Mouse (Mus musculus) spleen, adult 2 months (tissue): ENCODE data around the gene Naga. TPM values are rescaled to one million over a fixed set of nuclear protein-coding genes. Genes with fewer than 3 reads are reported as not detected.
A peak's percentile ranks its signal among the peaks of the same experiment; 100 is the strongest.

Experiments
- DNase-seq, 2 experiments: peaks; one replicate each; pipeline versions ENCODE4 v3.0.0 to v3.0.0-alpha.2; 2012 to 2021; ENCODE audit warnings: low spot score in 2 of 2, low read depth in 1 of 2
- H3K27ac ChIP-seq: fragments of 200-500 bp; 2 replicates; pipeline ENCODE4 v1.5.1; 2012; ENCODE audit warnings: low read length, inconsistent platforms; ENCODE audit not compliant: insufficient read depth
- H3K27me3 ChIP-seq: fragments of 200-500 bp; 2 replicates; pipeline ENCODE4 v1.6.1; 2012; ENCODE audit warnings: mild to moderate bottlenecking, moderate library complexity, low read length, inconsistent platforms; ENCODE audit not compliant: control insufficient read depth, insufficient read depth
- H3K36me3 ChIP-seq: fragments of 200-500 bp; 2 replicates; pipeline ENCODE4 v1.6.1; 2012; ENCODE audit warnings: mild to moderate bottlenecking, low read length, inconsistent platforms; ENCODE audit not compliant: control insufficient read depth, insufficient read depth
- H3K4me1 ChIP-seq: fragments of 200-500 bp; 2 replicates; pipeline ENCODE4 v1.6.1; 2011; ENCODE audit warnings: inconsistent platforms; ENCODE audit not compliant: control insufficient read depth, insufficient read depth, insufficient read length
- H3K4me3 ChIP-seq: fragments of 200-500 bp; 2 replicates; pipeline ENCODE4 v1.5.1; 2011; ENCODE audit warnings: mild to moderate bottlenecking, inconsistent platforms; ENCODE audit not compliant: insufficient read depth, insufficient read length; ENCODE audit errors: extremely low read depth
- CTCF ChIP-seq: fragments of 200-500 bp; IDR thresholded peaks from 2 replicates; pipeline ENCODE4 v1.5.1; 2011; ENCODE audit warnings: mild to moderate bottlenecking, inconsistent platforms; ENCODE audit not compliant: insufficient read depth, insufficient read length, insufficient replicate concordance; ENCODE audit errors: extremely low read depth
- POLR2A ChIP-seq: fragments of 200-500 bp; IDR thresholded peaks from 2 replicates; pipeline ENCODE4 v1.6.1; 2011; ENCODE audit warnings: low read depth, low read length, inconsistent platforms
- WGBS: fragments of 180-500 bp; shearing (Covaris S2); methylation state at CpG from one replicate; pipeline ENCODE4 v1.1.7; 2018; 5-methylcytosine and 5-hydroxymethylcytosine counted together
- polyA plus RNA-seq: library from polyadenylated mRNA; depleted of rRNA; stranded (reverse); fragments of >200 nt; gene quantifications from 2 replicates; pipeline ENCODE4 v1.2.3, GENCODE M21; 2012

Gene Naga
- polyA plus RNA-seq, 1 experiment: 121 TPM

DNA sequence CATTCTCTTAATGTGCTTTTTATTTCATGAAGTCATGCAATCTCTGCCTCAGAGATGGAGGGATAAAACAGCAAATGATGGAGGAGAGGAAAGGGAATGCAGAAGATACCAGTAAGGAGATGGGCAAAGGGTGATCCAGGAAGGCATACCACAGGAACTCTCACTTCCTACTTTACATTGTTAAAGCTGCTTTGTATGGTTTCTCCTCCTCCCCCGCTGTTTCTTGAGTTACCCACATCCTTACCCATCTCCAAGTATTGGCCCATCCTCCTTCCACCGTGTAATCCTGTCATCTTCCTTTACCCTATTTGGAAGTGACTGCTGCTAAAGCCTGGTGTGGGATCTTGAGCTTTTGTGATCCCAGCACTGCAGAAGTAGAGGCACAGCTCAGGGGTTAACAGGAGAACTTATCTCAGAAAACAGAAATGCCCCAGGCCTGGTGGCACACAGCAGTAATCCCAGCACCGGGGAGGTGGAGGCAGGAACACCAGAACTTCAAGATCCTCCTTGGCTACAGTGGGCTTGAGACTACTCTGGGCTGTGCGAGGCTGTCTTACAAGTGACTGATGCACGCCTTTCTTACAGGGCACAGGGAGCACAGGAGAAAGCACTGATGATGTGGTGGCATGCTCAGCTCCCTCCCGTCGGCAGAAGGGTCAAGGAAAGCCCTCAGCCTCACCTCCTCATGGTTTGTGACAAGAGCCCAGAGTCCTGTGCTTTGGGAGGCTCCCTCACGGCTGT is 9.7 kb upstream of the Naga start:
- Histone ChIP-seq H3K27ac (no peak overlapping the region), H3K36me3 (peaks cover 16% of the 10 kb centered on the region), H3K4me3 (no peak overlapping the region), H3K4me1 (peaks cover 15% of the 10 kb centered on the region), H3K27me3 (no peaks in the 10 kb centered on the region)
- DNase-seq: no peak
- 73% methylated on average over 8 of the region's 8 CpGs for WGBS
- TF ChIP-seq CTCF (no peak), POLR2A (no peak)

- DNase-seq: no peak
- Histone ChIP-seq H3K27me3 (no peaks in the 10 kb centered on the region), H3K4me3 (no peak overlapping the region), H3K4me1 (peaks cover 12% of the 10 kb centered on the region), H3K36me3 (peaks cover 16% of the 10 kb centered on the region), H3K27ac (no peak overlapping the region)
- TF ChIP-seq CTCF: no peak
- TF ChIP-seq POLR2A: no peak
- WGBS: 96% methylated on average over 12 of the region's 12 CpGs
These were observed 9.1 kb upstream of the Naga start for GRCm38 (mm10) chr15:82347852-82348251.

DNA sequence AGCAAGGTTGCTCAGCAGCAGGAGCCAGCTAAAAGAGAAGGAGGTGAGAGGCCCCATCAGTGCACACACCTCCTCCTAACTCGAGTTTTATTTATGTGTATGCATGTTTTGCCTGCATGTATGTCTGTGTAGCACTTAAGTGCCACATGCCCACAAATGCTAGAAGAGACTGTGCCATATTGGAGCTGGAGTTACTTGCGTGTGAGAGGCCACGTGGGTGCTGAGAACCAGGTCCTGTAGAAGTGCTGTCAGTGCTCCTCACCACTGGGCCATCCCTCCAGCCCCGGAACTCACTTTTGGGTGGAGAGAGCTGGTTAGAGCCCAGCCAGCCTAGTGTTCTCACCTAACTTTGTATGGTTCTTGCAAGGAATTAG is 8.6 kb upstream of the Naga start:
- no peak overlapping the region for H3K27ac ChIP-seq
- H3K36me3 ChIP-seq: peaks cover 16% of the 10 kb centered on the region
- no peak for TF ChIP-seq CTCF
- no peak for TF ChIP-seq POLR2A
- H3K27me3 ChIP-seq: no peaks in the 10 kb centered on the region
- H3K4me1 ChIP-seq: peaks cover 11% of the 10 kb centered on the region
- no peak for DNase-seq
- 57% methylated on average over 4 of the region's 4 CpGs for WGBS
- H3K4me3 ChIP-seq: peak overlapping the region; percentile 37; the same call in 1 of the 2 replicates

DNA sequence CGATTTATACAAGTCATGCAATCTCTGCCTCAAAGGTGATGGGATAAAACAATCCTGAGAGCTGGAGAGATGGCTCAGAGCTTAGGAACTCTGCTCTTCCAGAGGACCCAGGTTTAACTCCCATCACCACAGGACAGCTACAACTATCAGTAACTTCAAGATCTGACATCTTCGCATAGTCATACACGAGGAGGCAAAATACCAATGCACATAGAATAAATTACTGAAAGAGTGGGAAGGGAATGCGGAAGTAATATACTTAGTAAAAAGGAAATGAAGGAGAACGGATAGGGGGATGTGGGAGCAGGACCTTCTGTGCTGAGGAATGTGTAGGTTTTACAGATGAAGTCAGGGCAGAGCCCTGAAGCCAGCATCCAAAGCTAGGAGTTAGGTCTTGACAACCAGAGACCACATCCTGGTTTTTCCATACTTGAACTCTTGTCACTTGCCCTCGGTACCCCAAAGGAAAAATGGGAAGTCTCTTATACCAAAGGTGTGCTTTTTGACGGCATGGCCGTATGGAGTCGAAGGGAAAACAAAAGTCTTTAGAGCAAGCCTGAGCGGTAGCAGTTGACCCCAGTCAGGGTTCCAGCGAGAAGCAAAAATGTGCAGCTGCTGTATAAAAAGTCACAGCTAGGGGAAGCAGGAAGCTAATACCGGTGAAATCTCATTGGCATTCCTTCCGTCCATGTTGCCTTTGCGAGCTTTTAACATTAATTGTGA is 8.0 kb upstream of the Naga start:
- peaks cover 16% of the 10 kb centered on the region for H3K36me3 ChIP-seq
- peak overlapping the region; percentile 88 for H3K4me3 ChIP-seq
- DNase-seq: no peak
- H3K27me3 ChIP-seq: no peaks in the 10 kb centered on the region
- no peak for TF ChIP-seq POLR2A
- no peak for TF ChIP-seq CTCF
- H3K27ac ChIP-seq: peak overlapping the region; percentile 19; the same call in 1 of the 2 replicates
- H3K4me1 ChIP-seq: peaks cover 9% of the 10 kb centered on the region
- 8% methylated on average over 14 of the region's 14 CpGs for WGBS

- peak; percentile 97 to 99 for DNase-seq
- peak; percentile 71 for TF ChIP-seq POLR2A
- no peak for TF ChIP-seq CTCF
- peaks cover 15% of the 10 kb centered on the region for H3K36me3 ChIP-seq
- no peaks in the 10 kb centered on the region for H3K27me3 ChIP-seq
- H3K4me1 ChIP-seq: peaks cover 9% of the 10 kb centered on the region
- peak overlapping the region; percentile 95 for H3K27ac ChIP-seq
- under 1% methylated on average over 51 of the region's 51 CpGs for WGBS
- peak overlapping the region; percentile 88 for H3K4me3 ChIP-seq
These were observed 7.2 kb upstream of the Naga start for GRCm38 (mm10) chr15:82345820-82346470.

DNA sequence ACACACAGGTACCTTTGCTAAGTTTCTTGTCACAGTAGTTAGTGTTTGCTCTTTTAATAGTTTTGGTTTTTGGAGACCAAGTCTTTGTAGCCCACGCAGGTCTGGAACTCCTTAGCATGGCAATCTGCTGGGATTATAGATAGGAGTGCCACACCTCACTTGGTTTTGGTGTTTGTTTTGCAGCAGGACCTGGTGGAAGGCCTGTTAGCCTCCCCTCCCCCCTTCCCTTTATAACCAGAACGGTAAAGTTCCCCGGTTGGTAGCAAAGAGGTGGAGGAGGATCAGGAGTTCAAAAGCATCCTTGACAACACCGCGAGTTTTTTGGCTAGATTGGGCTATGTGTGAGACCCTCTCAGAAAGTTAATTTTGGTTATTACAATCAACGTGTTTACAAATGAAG is 6.2 kb upstream of the Naga start:
- DNase-seq: no peak
- TF ChIP-seq POLR2A (no peak), CTCF (no peak)
- H3K36me3 ChIP-seq: peaks cover 15% of the 10 kb centered on the region
- peaks cover 9% of the 10 kb centered on the region for H3K4me1 ChIP-seq
- H3K4me3 ChIP-seq: no peak overlapping the region
- H3K27ac ChIP-seq: no peak overlapping the region
- no peaks in the 10 kb centered on the region for H3K27me3 ChIP-seq
- 84% methylated on average over 6 of the region's 6 CpGs for WGBS
